Mouse (Mus musculus) heart, postnatal 0 days (tissue): ENCODE results near the gene Urb2. TPM values are rescaled to one million over a fixed set of nuclear protein-coding genes. Genes with fewer than 3 reads are reported as not detected.
A peak's percentile ranks its signal among the peaks of the same experiment; 100 is the strongest.

Experiments used
- ATAC-seq: fragments of 200-750 bp; cut with Nextera tagmentation; 2 replicates; pipeline ENCODE4 v1.8.0; 2017; ENCODE audit warnings: low read depth, moderate number of reproducible peaks, moderate library complexity; ENCODE audit not compliant: insufficient read depth
- DNase-seq: peaks from one replicate; pipeline ENCODE4 v3.0.0-alpha.2; 2016; ENCODE audit warnings: low spot score
- H3K27ac ChIP-seq: fragments of 300-500 bp; sonication (generic); 2 replicates; pipeline ENCODE4 v1.5.1; 2014; ENCODE audit warnings: low read depth, mild to moderate bottlenecking
- H3K27me3 ChIP-seq: fragments of 300-500 bp; sonication (generic); 2 replicates; pipeline ENCODE4 v1.6.1; 2014; ENCODE audit warnings: low read length, mixed read lengths; ENCODE audit not compliant: control insufficient read depth, insufficient read depth
- H3K36me3 ChIP-seq: fragments of 300-500 bp; sonication (generic); replicated peaks from 2 replicates; pipeline ENCODE4 v1.6.1; 2014; ENCODE audit warnings: low read length, mixed read lengths; ENCODE audit not compliant: control insufficient read depth, insufficient read depth
- H3K4me1 ChIP-seq: fragments of 300-500 bp; sonication (generic); 2 replicates; pipeline ENCODE4 v1.6.1; 2014; ENCODE audit warnings: antibody characterized with exemption; ENCODE audit not compliant: control insufficient read depth, insufficient read depth
- H3K4me2 ChIP-seq: fragments of 300-500 bp; sonication (generic); 2 replicates; pipeline ENCODE4 v1.6.1; 2014; ENCODE audit warnings: low read depth, mild to moderate bottlenecking, low read length, moderate library complexity
- H3K4me3 ChIP-seq: fragments of 300-500 bp; sonication (generic); 2 replicates; pipeline ENCODE4 v1.5.1; 2014; ENCODE audit warnings: low read depth, low read length
- H3K9ac ChIP-seq: fragments of 300-500 bp; sonication (generic); replicated peaks from 2 replicates; pipeline ENCODE4 v1.6.1; 2014; ENCODE audit warnings: low read depth, low read length, mixed read lengths
- H3K9me3 ChIP-seq: fragments of 300-500 bp; sonication (generic); replicated peaks from 2 replicates; pipeline ENCODE4 v1.6.1; 2016; ENCODE audit warnings: low read length; ENCODE audit not compliant: control insufficient read depth
- CTCF ChIP-seq: IDR thresholded peaks from 2 replicates; pipeline ENCODE4 v1.5.1; 2016; ENCODE audit warnings: antibody characterized with exemption, control low read depth, low read depth
- EP300 ChIP-seq: IDR thresholded peaks from 2 replicates; pipeline ENCODE4 v1.6.1; 2016; ENCODE audit warnings: antibody characterized with exemption, low read depth
- WGBS: fragments of 180-500 bp; shearing (Covaris S2); extraction: QIAGEN DNeasy Blood & Tissue Kit; methylation state at CpG from one replicate; pipeline ENCODE4 v1.1.7; 2014; 5-methylcytosine and 5-hydroxymethylcytosine counted together
- polyA plus RNA-seq: library from polyadenylated mRNA; unstranded; fragments of >200 nt; fragmentation: Nextera tagmentation; extraction: Ambion mirVana; gene quantifications from 2 replicates; pipeline ENCODE4 v1.2.1, GENCODE M21; 2015
- total RNA-seq: library from RNA; depleted of rRNA; stranded (reverse); fragments of >200 nt; gene quantifications from 2 replicates; pipeline ENCODE4 v1.2.3, GENCODE M21; 2014; ENCODE audit warnings: low replicate concordance

Gene Urb2
- total and polyA plus RNA-seq, 2 experiments from 2014 or later = 0.97 to 9.8 TPM

GRCm38 (mm10) chr8:123980239-123980638 lies 41.1 kb upstream of the Urb2 start:
- no peak overlapping the region for H3K4me3 ChIP-seq
- no peak for DNase-seq
- H3K27me3 ChIP-seq = no peaks in the 10 kb centered on the region
- no peak for ATAC-seq
- no peak overlapping the region for H3K27ac ChIP-seq
- TF ChIP-seq CTCF (no peak), EP300 (no peak)
- WGBS = 63% methylated on average over 4 of the region's 4 CpGs
- H3K4me2 ChIP-seq = no peak overlapping the region
- H3K9ac ChIP-seq = no peak overlapping the region
- H3K9me3 ChIP-seq = no peaks in the 10 kb centered on the region
- H3K36me3 ChIP-seq = no peaks in the 10 kb centered on the region
- peaks cover 10% of the 10 kb centered on the region for H3K4me1 ChIP-seq

- peaks cover 10% of the 10 kb centered on the region for H3K4me1 ChIP-seq
- H3K27ac ChIP-seq = no peak overlapping the region
- no peak for TF ChIP-seq EP300
- no peak for TF ChIP-seq CTCF
- H3K4me3 ChIP-seq = no peak overlapping the region; the same call in 1 of the 2 replicates
- DNase-seq (peak; percentile 15), ATAC-seq (no peak)
- H3K27me3 ChIP-seq = no peaks in the 10 kb centered on the region
- H3K9ac ChIP-seq = peak overlapping the region; percentile 9; the same call in 1 of the 2 replicates
- no peaks in the 10 kb centered on the region for H3K36me3 ChIP-seq
- peak overlapping the region; percentile 98 for H3K4me2 ChIP-seq
- WGBS = 37% methylated on average over 4 of the region's 4 CpGs
- H3K9me3 ChIP-seq = no peaks in the 10 kb centered on the region
Measured at GRCm38 (mm10) chr8:123981674-123982073, 39.6 kb upstream of the Urb2 start.

GRCm38 (mm10) chr8:123982291-123982793 lies 39.0 kb upstream of the Urb2 start:
- TF ChIP-seq CTCF (no peak), EP300 (no peak)
- Histone ChIP-seq H3K36me3 (no peaks in the 10 kb centered on the region), H3K4me1 (peaks cover 10% of the 10 kb centered on the region), H3K27ac (peak overlapping the region; percentile 91), H3K4me3 (peak overlapping the region; percentile 83), H3K27me3 (no peaks in the 10 kb centered on the region), H3K9me3 (no peaks in the 10 kb centered on the region), H3K9ac (peak overlapping the region; percentile 76), H3K4me2 (peak overlapping the region; percentile 98)
- under 1% methylated on average over 48 of the region's 48 CpGs for WGBS
- DNase-seq (no peak), ATAC-seq (peak; percentile 14)

- Histone ChIP-seq H3K4me1 (peaks cover 10% of the 10 kb centered on the region), H3K9me3 (no peaks in the 10 kb centered on the region), H3K4me2 (peak within 1 kb of the TSS; percentile 98), H3K27ac (peak within 1 kb of the TSS; percentile 91), H3K9ac (peak within 1 kb of the TSS; percentile 76), H3K27me3 (no peaks in the 10 kb centered on the region), H3K4me3 (peak within 1 kb of the TSS; percentile 83), H3K36me3 (no peaks in the 10 kb centered on the region)
- peak; percentile 95 for ATAC-seq
- no peak for TF ChIP-seq EP300
- TF ChIP-seq CTCF = no peak
- peak; percentile 87 for DNase-seq
- under 1% methylated on average over 53 of the region's 56 CpGs for WGBS
Measured at GRCm38 (mm10) chr8:123982826-123983400, 38.4 kb upstream of the Urb2 start, which contains the start of gene Abcb10. Gene Abcb10 (minus strand): TSS chr8:123983122.

GRCm38 (mm10) chr8:123988605-123989038 lies 32.7 kb upstream of the Urb2 start:
- Histone ChIP-seq H3K4me1 (peaks cover 9% of the 10 kb centered on the region), H3K36me3 (no peaks in the 10 kb centered on the region), H3K9ac (0 out of 2 replicates have a peak overlapping the region, but pooled peaks have one; percentile 17), H3K27ac (peak overlapping the region; percentile 36), H3K9me3 (no peaks in the 10 kb centered on the region), H3K4me3 (no peak overlapping the region), H3K27me3 (no peaks in the 10 kb centered on the region), H3K4me2 (no peak overlapping the region)
- WGBS = 21% methylated on average over 6 of the region's 6 CpGs
- ATAC-seq = peak; percentile 33; the same call in 1 of the 2 replicates
- peak; percentile 51 for DNase-seq
- TF ChIP-seq CTCF (no peak), EP300 (no peak)

- ATAC-seq = no peak
- TF ChIP-seq CTCF (no peak), EP300 (no peak)
- H3K4me3 ChIP-seq = no peak overlapping the region
- H3K4me2 ChIP-seq = no peak overlapping the region
- H3K27me3 ChIP-seq = no peaks in the 10 kb centered on the region
- H3K27ac ChIP-seq = peak overlapping the region; percentile 36
- H3K9ac ChIP-seq = 0 out of 2 replicates have a peak overlapping the region, but pooled peaks have one; percentile 17
- peaks cover 9% of the 10 kb centered on the region for H3K4me1 ChIP-seq
- no peaks in the 10 kb centered on the region for H3K36me3 ChIP-seq
- DNase-seq = no peak
- WGBS = 27% methylated on average over 7 of the region's 7 CpGs
- H3K9me3 ChIP-seq = no peaks in the 10 kb centered on the region
Measured at GRCm38 (mm10) chr8:123989128-123989527, 32.2 kb upstream of the Urb2 start.
